Mouse (Mus musculus) embryonic fibroblast, embryonic 13.5 days (primary cell): ENCODE results near the gene Abi3bp.

ENCODE experiments used
- CTCF ChIP-seq: IDR thresholded peaks from 2 replicates; pipeline ENCODE4 v1.5.1; 2011; ENCODE audit warnings: mild to moderate bottlenecking, control low read depth, low read length, moderate library complexity, borderline replicate concordance; ENCODE audit not compliant: insufficient read depth
- POLR2A ChIP-seq: IDR thresholded peaks from 2 replicates; pipeline ENCODE4 v1.6.1; 2011; ENCODE audit warnings: low read depth, mild to moderate bottlenecking, control low read depth, low read length, moderate library complexity

DNA sequence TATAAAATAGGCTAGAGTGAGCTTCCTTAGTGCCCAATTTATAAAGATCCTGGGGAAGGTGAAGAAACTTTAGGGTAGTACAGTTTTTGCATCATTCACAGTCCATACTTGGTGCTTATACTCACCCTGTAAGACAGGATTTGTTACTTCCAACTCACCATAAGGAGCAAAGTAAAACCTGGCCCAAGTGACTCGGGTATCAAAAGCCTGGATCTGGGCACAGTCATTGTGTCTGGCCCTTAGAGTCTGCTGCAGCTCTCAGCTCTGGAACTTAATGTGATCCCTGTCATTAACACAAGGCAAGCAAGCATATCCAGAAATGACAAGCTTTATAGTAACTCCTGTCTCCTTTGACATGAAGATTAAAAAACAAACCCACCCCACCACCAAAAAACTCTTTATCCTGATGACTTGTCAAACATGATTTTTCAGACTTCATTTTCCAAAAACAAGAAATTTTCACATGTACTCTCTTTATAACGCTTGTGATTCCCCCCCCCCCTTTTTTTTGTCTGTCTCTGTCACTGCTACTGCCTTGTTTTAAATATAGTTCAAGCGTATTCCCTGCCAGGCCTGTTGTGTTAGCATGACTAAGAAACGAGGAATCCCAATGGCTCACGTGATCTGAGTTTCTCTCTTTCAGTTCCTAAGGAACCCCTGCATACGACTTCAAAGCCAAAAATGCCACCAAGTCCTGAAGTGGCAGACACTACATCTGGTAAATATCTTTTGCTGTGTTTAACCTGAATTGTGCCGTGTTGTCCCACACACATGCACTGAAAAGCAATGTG is 168.9 kb downstream of the Abi3bp start:
- TF ChIP-seq POLR2A (no peak), CTCF (no peak)
